Mouse (Mus musculus) embryonic facial prominence, embryonic 10.5 days (tissue): ENCODE results near the gene Gm21974. TPM values are rescaled to one million over a fixed set of nuclear protein-coding genes. Genes with fewer than 3 reads are reported as not detected.

ENCODE experiments used
- DNase-seq: peaks from one replicate; pipeline ENCODE4 v3.0.0-alpha.2; 2017; ENCODE audit warnings: low spot score
- H3K27ac ChIP-seq: fragments of 300-500 bp; sonication (generic); replicated peaks from 2 replicates; pipeline ENCODE4 v1.5.1; 2016; ENCODE audit warnings: mild to moderate bottlenecking
- H3K27me3 ChIP-seq: fragments of 300-500 bp; sonication (generic); replicated peaks from 2 replicates; pipeline ENCODE4 v1.6.1; 2016; ENCODE audit warnings: low read depth, mild to moderate bottlenecking; ENCODE audit not compliant: poor library complexity, severe bottlenecking
- H3K36me3 ChIP-seq: fragments of 300-500 bp; sonication (generic); replicated peaks from 2 replicates; pipeline ENCODE4 v1.6.1; 2016; ENCODE audit warnings: mild to moderate bottlenecking, moderate library complexity
- H3K4me1 ChIP-seq: fragments of 300-500 bp; sonication (generic); 2 replicates; pipeline ENCODE4 v1.6.1; 2016
- H3K4me3 ChIP-seq: fragments of 300-500 bp; sonication (generic); 2 replicates; pipeline ENCODE4 v1.5.1; 2016; ENCODE audit warnings: mild to moderate bottlenecking, moderate library complexity
- H3K9me3 ChIP-seq: fragments of 300-500 bp; sonication (generic); 2 replicates; pipeline ENCODE4 v1.6.1; 2016; ENCODE audit warnings: mild to moderate bottlenecking
- WGBS: fragments of 180-500 bp; shearing (Covaris S2); methylation state at CpG from one replicate; pipeline ENCODE4 v1.1.7; 2016; 5-methylcytosine and 5-hydroxymethylcytosine counted together
- polyA plus RNA-seq: library from polyadenylated mRNA; unstranded; fragments of >200 nt; fragmentation: Nextera tagmentation; extraction: Ambion mirVana; gene quantifications from 2 replicates; pipeline ENCODE4 v1.2.1, GENCODE M21; 2016

The Gm21974 gene
- polyA plus RNA-seq, 1 experiment from 2014 or later, result not detected

- H3K27me3 ChIP-seq, result no peaks in the 10 kb centered on the region
- H3K36me3 ChIP-seq, result peaks cover 98% of the 10 kb centered on the region
- no peak overlapping the region for H3K4me3 ChIP-seq
- WGBS, result 86% methylated on average over 3 of the region's 3 CpGs
- H3K9me3 ChIP-seq, result no peaks in the 10 kb centered on the region
- DNase-seq, result no peak
- H3K4me1 ChIP-seq, result peaks cover 7% of the 10 kb centered on the region
- no peak overlapping the region for H3K27ac ChIP-seq
These were observed 6.4 kb downstream of the Gm21974 start for GRCm38 (mm10) chr7:127888821-127889220.

GRCm38 (mm10) chr7:127887781-127888180, 7.5 kb downstream of the Gm21974 start:
- peaks cover 15% of the 10 kb centered on the region for H3K4me1 ChIP-seq
- no peaks in the 10 kb centered on the region for H3K27me3 ChIP-seq
- no peak overlapping the region for H3K27ac ChIP-seq
- DNase-seq, result no peak
- no peak overlapping the region for H3K4me3 ChIP-seq
- H3K9me3 ChIP-seq, result no peaks in the 10 kb centered on the region
- WGBS, result 83% methylated on average over 3 of the region's 3 CpGs
- H3K36me3 ChIP-seq, result peaks cover 98% of the 10 kb centered on the region

GRCm38 (mm10) chr7:127887191-127887590, 8.1 kb downstream of the Gm21974 start:
- WGBS, result 90% methylated on average over 8 of the region's 8 CpGs
- no peaks in the 10 kb centered on the region for H3K27me3 ChIP-seq
- H3K9me3 ChIP-seq, result no peaks in the 10 kb centered on the region
- peaks cover 98% of the 10 kb centered on the region for H3K36me3 ChIP-seq
- H3K4me3 ChIP-seq, result no peak overlapping the region
- DNase-seq, result no peak
- H3K4me1 ChIP-seq, result peaks cover 20% of the 10 kb centered on the region
- H3K27ac ChIP-seq, result no peak overlapping the region

DNA sequence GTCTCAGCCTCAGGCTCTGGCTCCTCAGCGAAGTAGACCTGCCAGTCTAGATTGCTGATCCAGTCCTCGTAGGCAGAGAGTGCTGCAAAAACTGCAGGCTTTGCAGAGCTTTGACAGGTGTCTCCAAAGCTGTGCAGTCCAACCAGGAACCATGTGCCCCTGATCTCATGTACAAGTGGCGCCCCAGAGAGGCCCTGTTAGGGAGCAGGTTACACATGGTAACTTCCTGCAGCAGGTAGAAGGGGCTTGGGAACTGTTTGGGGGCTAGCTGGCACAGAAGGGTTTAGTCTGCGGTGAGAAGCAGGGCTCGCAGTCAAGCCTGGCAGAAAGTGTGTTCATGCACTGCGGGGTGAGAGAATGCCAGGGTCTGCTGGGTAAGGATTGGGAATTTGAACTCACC, 8.7 kb downstream of the Gm21974 start:
- Histone ChIP-seq H3K4me3 (no peak overlapping the region), H3K9me3 (no peaks in the 10 kb centered on the region), H3K36me3 (peaks cover 100% of the 10 kb centered on the region), H3K27me3 (no peaks in the 10 kb centered on the region), H3K4me1 (peaks cover 22% of the 10 kb centered on the region), H3K27ac (no peak overlapping the region)
- WGBS, result 95% methylated on average over 6 of the region's 6 CpGs
- no peak for DNase-seq

DNA sequence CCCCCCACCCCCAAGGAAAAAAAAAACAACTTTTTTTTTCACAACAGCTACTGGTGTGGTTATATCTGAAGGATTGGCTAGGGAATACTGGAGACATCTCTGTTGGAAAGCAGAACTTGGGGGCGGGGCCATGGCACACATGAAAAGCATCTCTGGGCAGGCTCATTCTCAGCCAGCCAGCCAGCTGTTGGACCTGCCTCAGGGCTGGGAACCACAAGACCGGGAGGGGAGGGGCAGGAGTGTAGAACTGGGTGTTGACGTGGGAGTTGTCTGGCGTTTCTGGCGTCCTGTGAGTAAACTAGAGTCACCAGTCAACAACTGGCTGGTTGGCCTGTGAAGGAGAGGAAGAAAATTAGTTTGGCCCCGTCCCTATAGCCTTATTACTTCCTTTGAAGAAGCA, 9.3 kb downstream of the Gm21974 start:
- 76% methylated on average over 6 of the region's 6 CpGs for WGBS
- no peaks in the 10 kb centered on the region for H3K27me3 ChIP-seq

GRCm38 (mm10) chr7:127880431-127880830, 14.8 kb downstream of the Gm21974 start:
- peaks cover 79% of the 10 kb centered on the region for H3K36me3 ChIP-seq
- 92% methylated on average over 12 of the region's 12 CpGs for WGBS

More for the DNA sequence above, 9.3 kb downstream of the Gm21974 start:
- Histone ChIP-seq H3K4me3 (no peak overlapping the region), H3K27ac (no peak overlapping the region), H3K36me3 (peaks cover 100% of the 10 kb centered on the region), H3K4me1 (peaks cover 22% of the 10 kb centered on the region), H3K9me3 (no peaks in the 10 kb centered on the region)
- DNase-seq, result no peak

GRCm38 (mm10) chr7:127879301-127879700, 16.0 kb downstream of the Gm21974 start:
- Histone ChIP-seq H3K4me3 (0 out of 2 replicates have a peak overlapping the region, but pooled peaks have one; percentile 1), H3K9me3 (no peaks in the 10 kb centered on the region), H3K4me1 (peaks cover 33% of the 10 kb centered on the region), H3K27me3 (no peaks in the 10 kb centered on the region), H3K27ac (no peak overlapping the region), H3K36me3 (peaks cover 68% of the 10 kb centered on the region)
- DNase-seq, result no peak
- 97% methylated on average over 9 of the region's 9 CpGs for WGBS

More at GRCm38 (mm10) chr7:127880431-127880830, 14.8 kb downstream of the Gm21974 start:
- H3K27me3 ChIP-seq, result no peaks in the 10 kb centered on the region
- H3K27ac ChIP-seq, result no peak overlapping the region
- H3K9me3 ChIP-seq, result no peaks in the 10 kb centered on the region
- H3K4me1 ChIP-seq, result peaks cover 29% of the 10 kb centered on the region
- no peak overlapping the region for H3K4me3 ChIP-seq
- no peak for DNase-seq

GRCm38 (mm10) chr7:127876467-127877348, 18.5 kb downstream of the Gm21974 start, which contains the start of gene Zfp668:
TSS of gene Zfp668 (minus strand) at chr7:127876828.
- WGBS, result under 1% methylated on average over 60 of the region's 60 CpGs

GRCm38 (mm10) chr7:127876041-127876466, 19.2 kb downstream of the Gm21974 start, which contains the start of gene Zfp646:
TSS of gene Zfp646 (plus strand) at chr7:127876221.
- no peaks in the 10 kb centered on the region for H3K9me3 ChIP-seq
- no peaks in the 10 kb centered on the region for H3K27me3 ChIP-seq
- peak; percentile 95 for DNase-seq
- WGBS, result under 1% methylated on average over 41 of the region's 41 CpGs
- peak within 1 kb of the TSS; percentile 96 for H3K27ac ChIP-seq
- peaks cover 22% of the 10 kb centered on the region for H3K4me1 ChIP-seq
- peak within 1 kb of the TSS; percentile 93 for H3K4me3 ChIP-seq
- peaks cover 65% of the 10 kb centered on the region for H3K36me3 ChIP-seq

More at GRCm38 (mm10) chr7:127876467-127877348, 18.5 kb downstream of the Gm21974 start, which contains the start of gene Zfp668:
- no peaks in the 10 kb centered on the region for H3K9me3 ChIP-seq
- H3K27ac ChIP-seq, result peak within 1 kb of the TSS; percentile 96
- peak; percentile 93 for DNase-seq
- H3K4me1 ChIP-seq, result peaks cover 22% of the 10 kb centered on the region
- H3K36me3 ChIP-seq, result peaks cover 65% of the 10 kb centered on the region
- H3K27me3 ChIP-seq, result no peaks in the 10 kb centered on the region
- H3K4me3 ChIP-seq, result peak within 1 kb of the TSS; percentile 93

DNA sequence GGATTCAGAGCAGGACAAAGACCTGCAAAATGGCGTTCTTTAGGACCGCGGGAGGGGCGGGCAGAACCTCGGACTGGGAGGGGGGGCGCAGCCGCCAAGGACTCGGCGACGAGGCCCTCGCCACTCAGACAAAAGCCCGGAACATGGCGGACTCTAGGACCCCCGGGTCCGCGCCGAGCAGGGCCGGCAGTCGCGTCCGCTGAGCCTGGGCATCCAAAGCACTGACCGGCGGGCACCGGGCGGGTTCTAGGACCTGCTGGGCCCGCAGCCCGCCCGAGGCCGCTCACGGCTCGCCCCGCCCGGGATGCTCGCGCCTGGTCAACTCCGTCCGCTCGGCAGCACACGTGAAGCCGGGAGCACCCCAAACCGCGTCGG, 19.6 kb downstream of the Gm21974 start:
- under 1% methylated on average over 43 of the region's 43 CpGs for WGBS
- Histone ChIP-seq H3K27me3 (no peaks in the 10 kb centered on the region), H3K4me3 (peak overlapping the region; percentile 93), H3K36me3 (peaks cover 65% of the 10 kb centered on the region), H3K4me1 (peaks cover 22% of the 10 kb centered on the region), H3K9me3 (no peaks in the 10 kb centered on the region), H3K27ac (peak overlapping the region; percentile 96)
- DNase-seq, result peak; percentile 99

DNA sequence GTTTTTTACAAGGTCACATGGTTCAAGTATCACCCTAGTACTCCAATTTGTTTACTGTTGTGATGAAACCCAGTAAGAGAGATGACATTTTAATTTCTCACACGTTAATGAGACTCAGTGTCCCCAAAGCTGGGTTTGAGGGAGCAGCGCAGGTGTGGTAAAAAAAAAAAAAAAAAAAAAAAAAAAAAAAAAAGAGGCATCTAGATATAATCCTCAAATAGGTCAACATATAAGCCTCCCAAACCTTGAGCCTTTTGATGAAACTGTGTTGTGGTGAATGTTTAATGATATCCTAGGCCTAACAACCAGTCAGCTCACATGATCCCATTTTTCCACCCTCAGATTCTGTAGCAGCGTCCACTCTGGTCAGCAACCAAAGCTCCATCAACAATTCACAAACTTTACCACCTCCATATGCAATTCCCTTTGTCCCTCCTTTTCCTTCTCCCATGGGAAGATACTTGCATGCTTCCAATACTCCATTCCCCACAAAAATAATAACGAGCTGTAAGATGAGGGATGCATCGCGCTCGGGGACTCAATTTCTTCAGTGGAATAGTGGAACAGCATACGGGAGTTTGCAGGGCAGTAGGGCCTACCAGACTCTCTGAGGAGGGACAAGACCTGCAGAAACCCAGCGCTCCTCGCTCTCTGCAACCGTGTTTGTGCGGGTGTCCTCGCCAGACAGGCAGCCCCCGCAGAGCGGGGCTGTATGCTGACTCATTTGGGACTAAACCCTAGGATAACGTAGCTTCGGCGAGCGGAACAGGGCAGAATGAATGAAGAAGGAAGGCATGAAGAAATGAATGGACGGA, 20.2 kb downstream of the Gm21974 start:
- Histone ChIP-seq H3K4me3 (peak overlapping the region; percentile 93), H3K36me3 (peaks cover 65% of the 10 kb centered on the region), H3K27me3 (no peaks in the 10 kb centered on the region), H3K27ac (peak overlapping the region; percentile 96), H3K4me1 (peaks cover 22% of the 10 kb centered on the region), H3K9me3 (no peaks in the 10 kb centered on the region)
- WGBS, result 5% methylated on average over 20 of the region's 20 CpGs
- DNase-seq, result no peak

GRCm38 (mm10) chr7:127870136-127870821, 25.0 kb downstream of the Gm21974 start:
- H3K9me3 ChIP-seq, result no peaks in the 10 kb centered on the region
- H3K36me3 ChIP-seq, result peaks cover 88% of the 10 kb centered on the region
- H3K27ac ChIP-seq, result no peak overlapping the region
- H3K4me1 ChIP-seq, result peaks cover 12% of the 10 kb centered on the region
- WGBS, result 84% methylated on average over 5 of the region's 5 CpGs
- no peaks in the 10 kb centered on the region for H3K27me3 ChIP-seq
- H3K4me3 ChIP-seq, result 0 out of 2 replicates have a peak overlapping the region, but pooled peaks have one; percentile 18
- DNase-seq, result no peak
